ENCODE assay signal across 12 mouse cellular contexts in the genomic region with DNA sequence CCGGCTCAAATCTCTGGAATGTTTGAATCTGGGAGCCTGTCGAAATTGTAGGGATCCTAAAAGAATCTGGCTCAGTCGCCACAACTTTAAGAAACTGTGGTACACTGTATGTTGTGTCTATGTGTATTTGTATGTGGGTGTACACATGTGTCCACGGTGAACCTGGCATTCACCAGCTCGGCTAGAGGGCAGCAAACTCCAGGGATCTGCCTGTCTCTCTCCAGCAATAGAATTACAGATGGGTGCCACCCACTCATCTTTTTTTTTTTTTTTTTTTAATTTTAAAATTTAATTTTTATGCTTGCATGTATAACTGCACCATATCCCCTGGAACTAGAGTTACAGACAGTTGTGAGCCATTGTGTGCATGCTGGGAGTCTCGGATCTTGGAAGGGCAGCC. TPM values are rescaled to one million over a fixed set of nuclear protein-coding genes. Genes with fewer than 3 reads are reported as not detected.
DNase-seq lines count a peak whose midpoint lies in the region; ATAC-seq and TF ChIP-seq lines count a peak whose summit lies in the region.
"Had no signal": no experiment of that assay in that cellular context is flagged by ENCODE, and none has a peak within 500 bp of the region (broad histone marks: within the 10 kb centered on the region; RNA-seq: fewer than 3 reads in every experiment).

No protein-coding gene starts in this region.

- ATAC-seq in heart, embryonic 15.5 days (replicated peaks; ENCODE audit: insufficient number of reproducible peaks, insufficient read depth, low FRiP score, low read depth), result no peak
- no peak for ATAC-seq in lung, embryonic 16.5 days (ENCODE audit: low read depth)
- ATAC-seq: midbrain, embryonic 16.5 days had no signal

- no peak overlapping the region for H3K9ac ChIP-seq in heart, embryonic 15.5 days
- no peak overlapping the region for H3K9ac ChIP-seq in lung, embryonic 16.5 days (ENCODE audit: low read length)
- H3K9ac ChIP-seq: hindbrain, embryonic 14.5 days; liver, embryonic 13.5 days had no signal

- peak overlapping the region; percentile 35; the same call in 1 of the 2 replicates for H3K4me2 ChIP-seq in heart, embryonic 15.5 days
- H3K4me2 ChIP-seq in lung, embryonic 16.5 days (ENCODE audit: low read depth, low read length), result no peak overlapping the region
- H3K4me2 ChIP-seq: liver, embryonic 13.5 days had no signal

- no peak overlapping the region for H3K27ac ChIP-seq in heart, embryonic 15.5 days
- peak overlapping the region; percentile 57; the same call in 1 of the 2 replicates for H3K27ac ChIP-seq in lung, embryonic 16.5 days (ENCODE audit: low read length)
- H3K27ac ChIP-seq in cortical plate, adult 2 months (ENCODE audit: insufficient read depth, low read length), result no peak overlapping the region
- H3K27ac ChIP-seq: hindbrain, embryonic 14.5 days; liver, embryonic 13.5 days had no signal

- WGBS in heart, embryonic 15.5 days, result 59% methylated on average over 6 of the region's 6 CpGs
- 65% methylated on average over 6 of the region's 6 CpGs for WGBS in lung, embryonic 16.5 days

- peaks cover 4% of the 10 kb centered on the region; the same call in 1 of the 2 replicates for H3K4me1 ChIP-seq in heart, embryonic 15.5 days (replicated peaks)
- H3K4me1 ChIP-seq in lung, embryonic 16.5 days (replicated peaks; ENCODE audit: control insufficient read depth, insufficient read depth, low read length), result peaks cover 2% of the 10 kb centered on the region; the same call in 1 of the 2 replicates
- H3K4me1 ChIP-seq in cortical plate, adult 2 months (ENCODE audit: control insufficient read depth, insufficient read depth, low read length), result peaks cover 1% of the 10 kb centered on the region; the same call in 1 of the 2 replicates

- TF ChIP-seq CTCF in cortical plate, adult 2 months (IDR thresholded peaks at IDR 0.05; ENCODE audit: extremely low read depth, insufficient read depth, low read length), result peak; percentile 43; the same call in 1 of the 2 replicates

- no peak for TF ChIP-seq POLR2A in cortical plate, adult 2 months (IDR thresholded peaks at IDR 0.05; ENCODE audit: extremely low read depth, insufficient read depth, low read length)

- intact Hi-C loops in heart, postnatal 14 days (cut with DNase I), result loop anchor here (5.0 kb wide), 1 partner anchor 101 kb away; no protein-coding TSS in a partner anchor

- no peak for DNase-seq in heart, postnatal 14 days
- no peak for DNase-seq in lung, postnatal 14 days
- peak; percentile 29 for DNase-seq in right cerebral cortex, postnatal 14 days
- no peak for DNase-seq in embryo, embryonic 10.5 days (ENCODE audit: low spot score)
- no peak for DNase-seq in urinary bladder, postnatal 4 days (ENCODE audit: low spot score in 2 of 2)

- H3K36me3 ChIP-seq in heart, embryonic 15.5 days, result no peaks in the 10 kb centered on the region
- no peaks in the 10 kb centered on the region for H3K36me3 ChIP-seq in lung, embryonic 16.5 days (ENCODE audit: control insufficient read depth, insufficient read depth, low read length)
- H3K36me3 ChIP-seq: liver, embryonic 13.5 days had no signal

- no peaks in the 10 kb centered on the region for H3K27me3 ChIP-seq in heart, embryonic 15.5 days
- no peaks in the 10 kb centered on the region for H3K27me3 ChIP-seq in lung, embryonic 16.5 days (ENCODE audit: control insufficient read depth, insufficient read depth, low read depth, low read length)
- H3K27me3 ChIP-seq: liver, embryonic 13.5 days had no signal

- H3K9me3 ChIP-seq in heart, embryonic 15.5 days (replicated peaks), result no peaks in the 10 kb centered on the region
- H3K9me3 ChIP-seq in lung, embryonic 16.5 days (ENCODE audit: control insufficient read depth, low read length), result no peaks in the 10 kb centered on the region
- H3K9me3 ChIP-seq: liver, embryonic 13.5 days had no signal

- H3K4me3 ChIP-seq in heart, embryonic 15.5 days, result no peak overlapping the region
- no peak overlapping the region for H3K4me3 ChIP-seq in lung, embryonic 16.5 days (ENCODE audit: low read length)
- no peak overlapping the region for H3K4me3 ChIP-seq in cortical plate, adult 2 months (ENCODE audit: insufficient read depth, low read length)
- H3K4me3 ChIP-seq: liver, embryonic 13.5 days had no signal

RNA-seq across cellular contexts. Expression of a gene that starts 16.9 kb away (rescaled TPM):
- 1.2 and 2.0 TPM in 2 replicates for polyA plus RNA-seq in heart, embryonic 15.5 days (2015; fragmentation: Nextera tagmentation; extraction: Ambion mirVana)
- total RNA-seq in heart, postnatal 14 days (2021), result 1 to 10 TPM; 2.0 to 3.4 TPM
- 1.6 and 2.9 TPM in 2 replicates for polyA plus RNA-seq in lung, embryonic 16.5 days (2015; fragmentation: Nextera tagmentation; extraction: Ambion mirVana)
- polyA plus RNA-seq in cortical plate, adult 2 months (2012; rRNA removed), result 4.7 and 5.7 TPM in 2 replicates

RNA-seq across cellular contexts. Expression of a gene that starts 23.1 kb away (rescaled TPM):
- polyA plus RNA-seq in heart, embryonic 15.5 days (2015; fragmentation: Nextera tagmentation; extraction: Ambion mirVana), result 206 and 251 TPM in 2 replicates
- 100 to 1,000 TPM; 203 to 224 TPM for total RNA-seq in heart, postnatal 14 days (2021)
- 152 and 166 TPM in 2 replicates for polyA plus RNA-seq in lung, embryonic 16.5 days (2015; fragmentation: Nextera tagmentation; extraction: Ambion mirVana)
- polyA plus RNA-seq in cortical plate, adult 2 months (2012; rRNA removed), result 97.6 and 101 TPM in 2 replicates

RNA-seq across cellular contexts. Expression of a gene that starts 34.8 kb away (rescaled TPM):
- polyA plus RNA-seq in heart, embryonic 15.5 days (2015; fragmentation: Nextera tagmentation; extraction: Ambion mirVana), result not detected in 2 replicates
- total RNA-seq in heart, postnatal 14 days (2021), result under 1 TPM in 1 of 2 experiments, not detected in 1; 0.10 TPM
- polyA plus RNA-seq in lung, embryonic 16.5 days (2015; fragmentation: Nextera tagmentation; extraction: Ambion mirVana), result 0.28 TPM in 1 of 2 replicates, not detected in the other
- polyA plus RNA-seq in cortical plate, adult 2 months (2012; rRNA removed), result not detected in 2 replicates
- polyA plus RNA-seq: embryonic facial prominence, embryonic 11.5 days; hindbrain, embryonic 14.5 days; midbrain, embryonic 16.5 days had no signal

RNA-seq across cellular contexts. Expression of a gene that starts 42.0 kb away (rescaled TPM):
- polyA plus RNA-seq in heart, embryonic 15.5 days (2015; fragmentation: Nextera tagmentation; extraction: Ambion mirVana), result 0.23 TPM in 1 of 2 replicates, not detected in the other
- total RNA-seq in heart, postnatal 14 days (2021), result under 1 TPM in 1 of 2 experiments, not detected in 1; 0.38 TPM
- polyA plus RNA-seq in lung, embryonic 16.5 days (2015; fragmentation: Nextera tagmentation; extraction: Ambion mirVana), result 2.0 and 2.4 TPM in 2 replicates
- 11.8 and 13.4 TPM in 2 replicates for polyA plus RNA-seq in cortical plate, adult 2 months (2012; rRNA removed)
- polyA plus RNA-seq: liver, embryonic 13.5 days had no signal
